Mouse (Mus musculus): Measurements from ENCODE around the gene Asic3. TPM values are rescaled to one million over a fixed set of nuclear protein-coding genes. Genes with fewer than 3 reads are reported as not detected.
A peak's percentile ranks its signal among the peaks of the same experiment; 100 is the strongest.

Gene Asic3
- polyA plus RNA-seq, 1 experiment from 2014 or later, result not detected

- peak overlapping the region; percentile 93 for H3K4me3 ChIP-seq (ENCODE audit: low read depth, low read length)
Measured at GRCm38 (mm10) chr5:24451264-24452029, 38.3 kb downstream of the Asic3 start.

GRCm38 (mm10) chr5:24452030-24452690, 39.0 kb downstream of the Asic3 start, which contains the start of gene Agap3:
TSS of gene Agap3 (plus strand) at chr5:24452177.
- H3K4me2 ChIP-seq (ENCODE audit: low read length), result peak within 1 kb of the TSS; percentile 95
- no peaks in the 10 kb centered on the region for H3K36me3 ChIP-seq (ENCODE audit: control insufficient read depth, insufficient read depth, low read length)
- peak within 1 kb of the TSS; percentile 95 for H3K9ac ChIP-seq (ENCODE audit: low read depth, low read length)
- ATAC-seq, result peak; percentile 3
- 0% methylated on average over 44 of the region's 85 CpGs for WGBS
- H3K4me3 ChIP-seq (ENCODE audit: low read depth, low read length), result peak within 1 kb of the TSS; percentile 93
- peaks cover 40% of the 10 kb centered on the region for H3K4me1 ChIP-seq (ENCODE audit: control insufficient read depth, insufficient read depth, low read length)
- no peaks in the 10 kb centered on the region for H3K27me3 ChIP-seq (ENCODE audit: control insufficient read depth, insufficient read depth, low read depth, low read length)
- H3K9me3 ChIP-seq (replicated peaks; ENCODE audit: control insufficient read depth, low read length, poor library complexity, severe bottlenecking), result no peaks in the 10 kb centered on the region
- peak within 1 kb of the TSS; percentile 83 for H3K27ac ChIP-seq (ENCODE audit: low read length)

More at GRCm38 (mm10) chr5:24451264-24452029, 38.3 kb downstream of the Asic3 start:
- peaks cover 46% of the 10 kb centered on the region for H3K4me1 ChIP-seq (ENCODE audit: control insufficient read depth, insufficient read depth, low read length)
- H3K9ac ChIP-seq (ENCODE audit: low read depth, low read length), result peak overlapping the region; percentile 95
- WGBS, result 1% methylated on average over 32 of the region's 66 CpGs
- no peaks in the 10 kb centered on the region for H3K36me3 ChIP-seq (ENCODE audit: control insufficient read depth, insufficient read depth, low read length)
- H3K27me3 ChIP-seq (ENCODE audit: control insufficient read depth, insufficient read depth, low read depth, low read length), result no peaks in the 10 kb centered on the region
- peak overlapping the region; percentile 83 for H3K27ac ChIP-seq (ENCODE audit: low read length)
- no peaks in the 10 kb centered on the region for H3K9me3 ChIP-seq (replicated peaks; ENCODE audit: control insufficient read depth, low read length, poor library complexity, severe bottlenecking)
- peak; percentile 65 for ATAC-seq
- peak overlapping the region; percentile 95 for H3K4me2 ChIP-seq (ENCODE audit: low read length)

- H3K36me3 ChIP-seq (ENCODE audit: control insufficient read depth, insufficient read depth, low read length), result no peaks in the 10 kb centered on the region
- ATAC-seq, result peak; percentile 20
- H3K4me2 ChIP-seq (ENCODE audit: low read length), result peak overlapping the region; percentile 95
- under 1% methylated on average over 27 of the region's 29 CpGs for WGBS
- peaks cover 38% of the 10 kb centered on the region for H3K4me1 ChIP-seq (ENCODE audit: control insufficient read depth, insufficient read depth, low read length)
- H3K9me3 ChIP-seq (replicated peaks; ENCODE audit: control insufficient read depth, low read length, poor library complexity, severe bottlenecking), result no peaks in the 10 kb centered on the region
- no peaks in the 10 kb centered on the region for H3K27me3 ChIP-seq (ENCODE audit: control insufficient read depth, insufficient read depth, low read depth, low read length)
- H3K9ac ChIP-seq (ENCODE audit: low read depth, low read length), result peak overlapping the region; percentile 95
- H3K4me3 ChIP-seq (ENCODE audit: low read depth, low read length), result peak overlapping the region; percentile 93
- H3K27ac ChIP-seq (ENCODE audit: low read length), result peak overlapping the region; percentile 83
Measured at GRCm38 (mm10) chr5:24452691-24453233, 39.6 kb downstream of the Asic3 start.

- ATAC-seq, result peak; percentile 3; the same call in 1 of the 2 replicates
- H3K4me3 ChIP-seq (ENCODE audit: low read depth, low read length), result peak overlapping the region; percentile 93
- H3K4me1 ChIP-seq (ENCODE audit: control insufficient read depth, insufficient read depth, low read length), result peaks cover 35% of the 10 kb centered on the region
Measured at GRCm38 (mm10) chr5:24453283-24453984, 40.2 kb downstream of the Asic3 start.

GRCm38 (mm10) chr5:24453985-24454303, 40.8 kb downstream of the Asic3 start:
- H3K36me3 ChIP-seq (ENCODE audit: control insufficient read depth, insufficient read depth, low read length), result no peaks in the 10 kb centered on the region
- H3K4me1 ChIP-seq (ENCODE audit: control insufficient read depth, insufficient read depth, low read length), result peaks cover 35% of the 10 kb centered on the region
- peak overlapping the region; percentile 54; the same call in 1 of the 2 replicates for H3K27ac ChIP-seq (ENCODE audit: low read length)
- peak overlapping the region; percentile 93 for H3K4me3 ChIP-seq (ENCODE audit: low read depth, low read length)
- H3K27me3 ChIP-seq (ENCODE audit: control insufficient read depth, insufficient read depth, low read depth, low read length), result no peaks in the 10 kb centered on the region
- H3K4me2 ChIP-seq (ENCODE audit: low read length), result peak overlapping the region; percentile 95
- H3K9me3 ChIP-seq (replicated peaks; ENCODE audit: control insufficient read depth, low read length, poor library complexity, severe bottlenecking), result no peaks in the 10 kb centered on the region
- peak overlapping the region; percentile 95 for H3K9ac ChIP-seq (ENCODE audit: low read depth, low read length)
- no peak for ATAC-seq
- WGBS, result 11% methylated on average over 2 of the region's 2 CpGs

More at GRCm38 (mm10) chr5:24453283-24453984, 40.2 kb downstream of the Asic3 start:
- Histone ChIP-seq H3K27ac (ENCODE audit: low read length) (peak overlapping the region; percentile 83), H3K4me2 (ENCODE audit: low read length) (peak overlapping the region; percentile 95), H3K27me3 (ENCODE audit: control insufficient read depth, insufficient read depth, low read depth, low read length) (no peaks in the 10 kb centered on the region), H3K9ac (ENCODE audit: low read depth, low read length) (peak overlapping the region; percentile 95), H3K9me3 (replicated peaks; ENCODE audit: control insufficient read depth, low read length, poor library complexity, severe bottlenecking) (no peaks in the 10 kb centered on the region), H3K36me3 (ENCODE audit: control insufficient read depth, insufficient read depth, low read length) (no peaks in the 10 kb centered on the region)
- WGBS, result 4% methylated on average over 5 of the region's 5 CpGs

GRCm38 (mm10) chr5:24455076-24455475, 41.9 kb downstream of the Asic3 start:
- Histone ChIP-seq H3K9ac (ENCODE audit: low read depth, low read length) (no peak overlapping the region), H3K27ac (ENCODE audit: low read length) (no peak overlapping the region), H3K4me3 (ENCODE audit: low read depth, low read length) (no peak overlapping the region), H3K27me3 (ENCODE audit: control insufficient read depth, insufficient read depth, low read depth, low read length) (no peaks in the 10 kb centered on the region), H3K36me3 (ENCODE audit: control insufficient read depth, insufficient read depth, low read length) (no peaks in the 10 kb centered on the region), H3K4me2 (ENCODE audit: low read length) (peak overlapping the region; percentile 95), H3K4me1 (ENCODE audit: control insufficient read depth, insufficient read depth, low read length) (peaks cover 35% of the 10 kb centered on the region), H3K9me3 (replicated peaks; ENCODE audit: control insufficient read depth, low read length, poor library complexity, severe bottlenecking) (no peaks in the 10 kb centered on the region)
- no peak for ATAC-seq
- WGBS, result 55% methylated on average over 3 of the region's 3 CpGs

GRCm38 (mm10) chr5:24455613-24456012, 42.4 kb downstream of the Asic3 start:
- Histone ChIP-seq H3K27ac (ENCODE audit: low read length) (no peak overlapping the region), H3K4me1 (ENCODE audit: control insufficient read depth, insufficient read depth, low read length) (peaks cover 35% of the 10 kb centered on the region), H3K4me3 (ENCODE audit: low read depth, low read length) (no peak overlapping the region), H3K36me3 (ENCODE audit: control insufficient read depth, insufficient read depth, low read length) (no peaks in the 10 kb centered on the region), H3K27me3 (ENCODE audit: control insufficient read depth, insufficient read depth, low read depth, low read length) (no peaks in the 10 kb centered on the region), H3K9me3 (replicated peaks; ENCODE audit: control insufficient read depth, low read length, poor library complexity, severe bottlenecking) (no peaks in the 10 kb centered on the region), H3K4me2 (ENCODE audit: low read length) (peak overlapping the region; percentile 95; the same call in 1 of the 2 replicates), H3K9ac (ENCODE audit: low read depth, low read length) (peak overlapping the region; percentile 40)
- ATAC-seq, result no peak
- WGBS, result 46% methylated on average over 7 of the region's 7 CpGs

- 19% methylated on average over 12 of the region's 12 CpGs for WGBS
Measured at GRCm38 (mm10) chr5:24466762-24467161, 53.6 kb downstream of the Asic3 start.

More at GRCm38 (mm10) chr5:24466762-24467161, 53.6 kb downstream of the Asic3 start:
- no peak for ATAC-seq
- peaks cover 14% of the 10 kb centered on the region for H3K4me1 ChIP-seq (ENCODE audit: control insufficient read depth, insufficient read depth, low read length)
- no peak overlapping the region for H3K9ac ChIP-seq (ENCODE audit: low read depth, low read length)
- H3K4me3 ChIP-seq (ENCODE audit: low read depth, low read length), result no peak overlapping the region
- H3K36me3 ChIP-seq (ENCODE audit: control insufficient read depth, insufficient read depth, low read length), result no peaks in the 10 kb centered on the region
- H3K27ac ChIP-seq (ENCODE audit: low read length), result no peak overlapping the region
- no peak overlapping the region for H3K4me2 ChIP-seq (ENCODE audit: low read length)
- no peaks in the 10 kb centered on the region for H3K27me3 ChIP-seq (ENCODE audit: control insufficient read depth, insufficient read depth, low read depth, low read length)
- H3K9me3 ChIP-seq (replicated peaks; ENCODE audit: control insufficient read depth, low read length, poor library complexity, severe bottlenecking), result no peaks in the 10 kb centered on the region
